26 mouse cellular contexts compared by ENCODE assay signal in the genomic region with DNA sequence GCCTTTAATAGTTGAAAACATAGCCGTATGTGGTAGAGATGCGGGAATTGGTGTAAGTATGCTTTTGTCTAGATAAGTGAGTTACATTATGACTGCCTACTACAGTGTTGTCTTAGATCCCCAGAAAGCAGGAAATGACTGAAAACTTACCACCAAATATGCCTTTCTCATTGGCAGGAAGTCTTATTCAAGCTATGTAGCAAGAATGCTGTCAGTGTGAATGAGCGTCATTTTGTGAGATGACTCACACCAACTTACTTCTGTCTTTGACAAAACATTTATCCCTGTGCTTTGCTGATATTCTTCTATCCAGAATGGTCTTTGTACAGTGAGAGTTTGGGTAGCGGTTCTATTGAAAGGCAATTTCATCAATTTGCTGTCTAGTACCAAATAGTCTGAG.
"Had no signal": no experiment of that assay in that cellular context is flagged by ENCODE, and none has a peak within 500 bp of the region (broad histone marks: within the 10 kb centered on the region; RNA-seq: fewer than 3 reads in every experiment).

No protein-coding gene starts in this region.

- H3K27me3 ChIP-seq: heart, embryonic 13.5 days; heart, embryonic 15.5 days; hindbrain, embryonic 13.5 days; hindbrain, embryonic 15.5 days; kidney, embryonic 15.5 days; limb, embryonic 13.5 days; limb, embryonic 15.5 days; liver, embryonic 12.5 days had no signal

- H3K4me2 ChIP-seq: heart, embryonic 11.5 days; heart, embryonic 13.5 days; heart, embryonic 15.5 days; hindbrain, embryonic 13.5 days; hindbrain, embryonic 15.5 days; kidney, embryonic 15.5 days; limb, embryonic 13.5 days; limb, embryonic 15.5 days; liver, embryonic 12.5 days had no signal

- H3K4me3 ChIP-seq: heart, adult 2 months; heart, embryonic 13.5 days; heart, embryonic 15.5 days; hindbrain, embryonic 13.5 days; hindbrain, embryonic 15.5 days; kidney, embryonic 15.5 days; layer of hippocampus, adult 2 months; left cerebral cortex, adult 2 months; limb, embryonic 13.5 days; limb, embryonic 15.5 days; liver, embryonic 12.5 days had no signal

- H3K9me3 ChIP-seq: heart, embryonic 13.5 days; heart, embryonic 15.5 days; hindbrain, embryonic 13.5 days; hindbrain, embryonic 15.5 days; kidney, embryonic 15.5 days; limb, embryonic 13.5 days; limb, embryonic 15.5 days; liver, embryonic 12.5 days had no signal

- H3K27ac ChIP-seq: heart, adult 2 months; heart, embryonic 13.5 days; heart, embryonic 15.5 days; hindbrain, embryonic 13.5 days; hindbrain, embryonic 15.5 days; hindbrain, postnatal 0 days; kidney, embryonic 15.5 days; kidney, postnatal 0 days; layer of hippocampus, adult 2 months; left cerebral cortex, adult 2 months; limb, embryonic 13.5 days; limb, embryonic 15.5 days; liver, embryonic 12.5 days; liver, embryonic 14.5 days had no signal

- DNase-seq: gastrocnemius, postnatal 14 days; gastrocnemius, postnatal 36 days; heart, adult 11 months; heart, adult 2 months; heart, postnatal 14 days; heart, postnatal 36 days; kidney, adult 11 months; kidney, adult 2 months; kidney, adult 9 months; kidney, postnatal 25 days; kidney, postnatal 4 days had no signal

- H3K9ac ChIP-seq: heart, embryonic 13.5 days; heart, embryonic 15.5 days; hindbrain, embryonic 13.5 days; hindbrain, embryonic 15.5 days; kidney, embryonic 15.5 days; limb, embryonic 13.5 days; limb, embryonic 15.5 days; liver, embryonic 12.5 days; liver, embryonic 14.5 days had no signal

- ATAC-seq: hindbrain, postnatal 0 days; intestine, embryonic 16.5 days; liver, embryonic 12.5 days had no signal

- H3K4me1 ChIP-seq: heart, embryonic 13.5 days; heart, embryonic 15.5 days; hindbrain, embryonic 13.5 days; hindbrain, embryonic 15.5 days; kidney, embryonic 15.5 days; limb, embryonic 13.5 days; limb, embryonic 15.5 days; liver, embryonic 12.5 days had no signal

- H3K36me3 ChIP-seq: heart, embryonic 13.5 days; heart, embryonic 15.5 days; hindbrain, embryonic 13.5 days; hindbrain, embryonic 15.5 days; kidney, embryonic 15.5 days; limb, embryonic 13.5 days; limb, embryonic 15.5 days; liver, embryonic 12.5 days had no signal
